Mouse (Mus musculus) embryonic facial prominence, embryonic 12.5 days (tissue): ENCODE measurements around the gene Chmp5. TPM values are rescaled to one million over a fixed set of nuclear protein-coding genes. Genes with fewer than 3 reads are reported as not detected.

Experiments used
- ATAC-seq: fragments of 200-750 bp; cut with Nextera tagmentation; 2 replicates; pipeline ENCODE4 v1.8.0; 2017; ENCODE audit not compliant: insufficient number of reproducible peaks, insufficient read depth, low FRiP score, low TSS enrichment
- H3K27ac ChIP-seq: fragments of 300-500 bp; sonication (generic); 2 replicates; pipeline ENCODE4 v1.5.1; 2016; ENCODE audit warnings: mild to moderate bottlenecking
- H3K27me3 ChIP-seq: fragments of 300-500 bp; sonication (generic); 2 replicates; pipeline ENCODE4 v1.6.1; 2016; ENCODE audit warnings: mild to moderate bottlenecking, moderate library complexity
- H3K36me3 ChIP-seq: fragments of 300-500 bp; sonication (generic); 2 replicates; pipeline ENCODE4 v1.6.1; 2016; ENCODE audit warnings: mild to moderate bottlenecking
- H3K4me1 ChIP-seq: fragments of 300-500 bp; sonication (generic); 2 replicates; pipeline ENCODE4 v1.6.1; 2016
- H3K4me2 ChIP-seq: fragments of 300-500 bp; sonication (generic); replicated peaks from 2 replicates; pipeline ENCODE4 v1.6.1; 2016; ENCODE audit warnings: mild to moderate bottlenecking, moderate library complexity
- H3K4me3 ChIP-seq: fragments of 300-500 bp; sonication (generic); 2 replicates; pipeline ENCODE4 v1.5.1; 2016; ENCODE audit warnings: mild to moderate bottlenecking
- H3K9ac ChIP-seq: fragments of 300-500 bp; sonication (generic); 2 replicates; pipeline ENCODE4 v1.6.1; 2016; ENCODE audit warnings: mild to moderate bottlenecking, moderate library complexity
- H3K9me3 ChIP-seq: fragments of 300-500 bp; sonication (generic); 2 replicates; pipeline ENCODE4 v1.6.1; 2016; ENCODE audit warnings: mild to moderate bottlenecking, moderate library complexity
- WGBS: fragments of 180-500 bp; shearing (Covaris S2); methylation state at CpG from one replicate; pipeline ENCODE4 v1.1.7; 2016; 5-methylcytosine and 5-hydroxymethylcytosine counted together
- microRNA-seq: library from miRNA; unstranded; fragments of <30 nt; microRNA quantifications from one replicate; pipeline ENCODE4, GENCODE M21; 2017
- polyA plus RNA-seq: library from polyadenylated mRNA; unstranded; fragments of >200 nt; fragmentation: Nextera tagmentation; extraction: Ambion mirVana; gene quantifications from 2 replicates; pipeline ENCODE4 v1.2.1, GENCODE M21; 2016

The Chmp5 gene
- polyA plus RNA-seq, 1 experiment from 2014 or later: 110 TPM

- Histone ChIP-seq H3K36me3 (peaks cover 63% of the 10 kb centered on the region), H3K9me3 (no peaks in the 10 kb centered on the region), H3K27me3 (no peaks in the 10 kb centered on the region), H3K9ac (no peak overlapping the region), H3K4me3 (no peak overlapping the region), H3K27ac (no peak overlapping the region), H3K4me2 (no peak overlapping the region), H3K4me1 (no peaks in the 10 kb centered on the region)
- WGBS: 91% methylated on average over 1 of the region's 1 CpGs
- no peak for ATAC-seq
These were observed 35.5 kb downstream of the Chmp5 start for GRCm38 (mm10) chr4:40983686-40984085.

GRCm38 (mm10) chr4:40989633-40990032 lies 41.4 kb downstream of the Chmp5 start:
- Histone ChIP-seq H3K4me1 (no peaks in the 10 kb centered on the region), H3K36me3 (peaks cover 83% of the 10 kb centered on the region), H3K9ac (no peak overlapping the region), H3K27ac (no peak overlapping the region), H3K9me3 (no peaks in the 10 kb centered on the region), H3K4me3 (no peak overlapping the region), H3K27me3 (no peaks in the 10 kb centered on the region), H3K4me2 (no peak overlapping the region)
- whole genome bisulfite sequencing: 84% methylated on average over 6 of the region's 6 CpGs
- ATAC-seq: no peak

GRCm38 (mm10) chr4:40996302-40996701 lies 48.1 kb downstream of the Chmp5 start:
- no peak overlapping the region for H3K27ac ChIP-seq
- H3K9me3 ChIP-seq: no peaks in the 10 kb centered on the region
- ATAC-seq: no peak
- no peaks in the 10 kb centered on the region for H3K27me3 ChIP-seq
- no peak overlapping the region for H3K4me2 ChIP-seq
- no peak overlapping the region for H3K9ac ChIP-seq
- no peaks in the 10 kb centered on the region for H3K4me1 ChIP-seq
- 94% methylated on average over 6 of the region's 6 CpGs for WGBS
- H3K4me3 ChIP-seq: no peak overlapping the region
- peaks cover 85% of the 10 kb centered on the region for H3K36me3 ChIP-seq

GRCm38 (mm10) chr4:40997916-40998315 lies 49.7 kb downstream of the Chmp5 start:
- no peaks in the 10 kb centered on the region for H3K4me1 ChIP-seq
- 94% methylated on average over 4 of the region's 4 CpGs for WGBS
- H3K36me3 ChIP-seq: peaks cover 82% of the 10 kb centered on the region
- no peak overlapping the region for H3K9ac ChIP-seq
- no peak for ATAC-seq
- no peak overlapping the region for H3K4me3 ChIP-seq
- H3K4me2 ChIP-seq: no peak overlapping the region
- H3K9me3 ChIP-seq: no peaks in the 10 kb centered on the region
- no peaks in the 10 kb centered on the region for H3K27me3 ChIP-seq
- no peak overlapping the region for H3K27ac ChIP-seq

GRCm38 (mm10) chr4:41000271-41000670 lies 52.1 kb downstream of the Chmp5 start:
- WGBS: 79% methylated on average over 1 of the region's 1 CpGs
- H3K4me3 ChIP-seq: no peak overlapping the region
- H3K36me3 ChIP-seq: peaks cover 85% of the 10 kb centered on the region
- H3K9ac ChIP-seq: no peak overlapping the region
- H3K4me1 ChIP-seq: no peaks in the 10 kb centered on the region
- H3K4me2 ChIP-seq: no peak overlapping the region
- H3K27me3 ChIP-seq: no peaks in the 10 kb centered on the region
- no peaks in the 10 kb centered on the region for H3K9me3 ChIP-seq
- no peak overlapping the region for H3K27ac ChIP-seq
- no peak for ATAC-seq

- Histone ChIP-seq H3K4me1 (no peaks in the 10 kb centered on the region), H3K27ac (no peak overlapping the region), H3K4me3 (no peak overlapping the region), H3K9me3 (no peaks in the 10 kb centered on the region), H3K9ac (no peak overlapping the region), H3K36me3 (peaks cover 80% of the 10 kb centered on the region), H3K27me3 (no peaks in the 10 kb centered on the region), H3K4me2 (no peak overlapping the region)
- ATAC-seq: no peak
- 90% methylated on average over 9 of the region's 9 CpGs for WGBS
These were observed 52.8 kb downstream of the Chmp5 start for GRCm38 (mm10) chr4:41000842-41001639.

GRCm38 (mm10) chr4:41013351-41013750 lies 65.1 kb downstream of the Chmp5 start:
- 92% methylated on average over 3 of the region's 3 CpGs for WGBS
- ATAC-seq: no peak
- Histone ChIP-seq H3K27ac (no peak overlapping the region), H3K9me3 (no peaks in the 10 kb centered on the region), H3K4me3 (no peak overlapping the region), H3K36me3 (peaks cover 81% of the 10 kb centered on the region), H3K27me3 (no peaks in the 10 kb centered on the region), H3K4me2 (no peak overlapping the region), H3K9ac (no peak overlapping the region), H3K4me1 (no peaks in the 10 kb centered on the region)

Small RNA genes lying within 50 kb of the gene (microRNA-seq; reads per million reads assigned to microRNA genes)
- 1.8 reads per million, percentile 3 among the genes with 10 or more reads in this experiment for gene Mir3094

Other genes with a start within 250 kb of the Chmp5 start
- gene Aptx, start 245.2 kb upstream of the Chmp5 start, polyA plus RNA-seq: 38.7 and 40.1 TPM in 2 replicates
- 476 and 518 TPM in 2 replicates for gene Dnaja1, start 226.3 kb upstream of the Chmp5 start, polyA plus RNA-seq
- 152 and 153 TPM in 2 replicates for gene Smu1, start 190.5 kb upstream of the Chmp5 start, polyA plus RNA-seq
- 34.4 and 37.9 TPM in 2 replicates for gene B4galt1, start 94.4 kb upstream of the Chmp5 start, polyA plus RNA-seq
- not detected in 2 replicates for gene Spink4, start 28.4 kb upstream of the Chmp5 start, polyA plus RNA-seq
- 252 and 253 TPM in 2 replicates for gene Bag1, start 113 bp upstream of the Chmp5 start, polyA plus RNA-seq
- 108 and 110 TPM in 2 replicates for gene Nfx1, start 22.5 kb downstream of the Chmp5 start, polyA plus RNA-seq
- 0.14 TPM in 1 of 2 replicates, not detected in the other for gene Aqp7, start 99.7 kb downstream of the Chmp5 start, polyA plus RNA-seq
- 2.1 and 2.7 TPM in 2 replicates for gene Aqp3, start 149.8 kb downstream of the Chmp5 start, polyA plus RNA-seq
- 29.6 and 30.2 TPM in 2 replicates for gene Nol6, start 176.0 kb downstream of the Chmp5 start, polyA plus RNA-seq
- gene Ube2r2, start 187.3 kb downstream of the Chmp5 start, polyA plus RNA-seq: 104 and 119 TPM in 2 replicates